Comparison of ENCODE assay signal across 21 mouse cellular contexts in the genomic region with DNA sequence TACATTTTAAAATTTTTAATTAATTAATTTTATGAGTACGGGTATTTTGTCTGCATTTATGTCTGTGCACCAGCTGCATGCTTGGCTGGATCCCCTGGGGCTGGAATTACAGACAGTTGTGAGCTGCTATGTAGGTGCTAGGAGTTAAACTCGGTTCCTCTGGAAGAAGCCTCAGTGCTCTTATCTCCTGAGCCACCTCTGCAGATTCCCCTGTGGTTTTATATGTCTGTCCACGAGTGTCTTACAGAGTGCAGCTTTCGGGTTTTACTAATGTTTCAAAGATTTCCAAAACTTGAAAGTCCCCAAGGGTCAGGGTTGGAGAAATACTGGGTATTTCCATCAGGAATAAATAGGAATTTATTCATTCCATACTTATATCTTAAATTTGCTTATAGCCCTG. TPM values are rescaled to one million over a fixed set of nuclear protein-coding genes. Genes with fewer than 3 reads are reported as not detected.
DNase-seq lines count a peak whose midpoint lies in the region; ATAC-seq and TF ChIP-seq lines count a peak whose summit lies in the region.
"Had no signal": no experiment of that assay in that cellular context is flagged by ENCODE, and none has a peak within 500 bp of the region (broad histone marks: within the 10 kb centered on the region; RNA-seq: fewer than 3 reads in every experiment).

No protein-coding gene starts in this region.

- H3K27ac ChIP-seq in forebrain, embryonic 16.5 days (ENCODE audit: low read length), result no peak overlapping the region
- H3K27ac ChIP-seq: embryonic facial prominence, embryonic 10.5 days; embryonic facial prominence, embryonic 12.5 days; forebrain, embryonic 13.5 days; forebrain, embryonic 15.5 days had no signal

- H3K4me3 ChIP-seq in G1E (ENCODE audit: low read depth, low read length), result no peak overlapping the region
- H3K4me3 ChIP-seq in forebrain, embryonic 16.5 days (replicated peaks; ENCODE audit: low read length), result no peak overlapping the region
- H3K4me3 ChIP-seq: embryonic facial prominence, embryonic 10.5 days; embryonic facial prominence, embryonic 12.5 days; forebrain, embryonic 13.5 days; forebrain, embryonic 15.5 days had no signal

- 85% methylated on average over 4 of the region's 4 CpGs for WGBS in forebrain, embryonic 16.5 days

- peaks cover 19% of the 10 kb centered on the region for H3K9me3 ChIP-seq in G1E (replicated peaks)
- H3K9me3 ChIP-seq in forebrain, embryonic 16.5 days (ENCODE audit: control insufficient read depth, low read length), result no peaks in the 10 kb centered on the region
- H3K9me3 ChIP-seq: embryonic facial prominence, embryonic 10.5 days; embryonic facial prominence, embryonic 12.5 days; forebrain, embryonic 13.5 days; forebrain, embryonic 15.5 days had no signal

- H3K4me1 ChIP-seq in G1E (ENCODE audit: insufficient read depth, low read depth, low read length), result no peaks in the 10 kb centered on the region
- no peaks in the 10 kb centered on the region for H3K4me1 ChIP-seq in forebrain, embryonic 16.5 days (replicated peaks; ENCODE audit: control insufficient read depth, insufficient read depth, low read length)
- H3K4me1 ChIP-seq: embryonic facial prominence, embryonic 12.5 days; forebrain, embryonic 13.5 days; forebrain, embryonic 15.5 days had no signal

- no peak overlapping the region for H3K9ac ChIP-seq in forebrain, embryonic 16.5 days (replicated peaks; ENCODE audit: low read depth, low read length)
- H3K9ac ChIP-seq: embryonic facial prominence, embryonic 12.5 days; forebrain, embryonic 13.5 days; forebrain, embryonic 15.5 days had no signal

- H3K36me3 ChIP-seq in G1E (replicated peaks), result no peaks in the 10 kb centered on the region
- H3K36me3 ChIP-seq in forebrain, embryonic 16.5 days (ENCODE audit: control insufficient read depth, insufficient read depth), result no peaks in the 10 kb centered on the region
- H3K36me3 ChIP-seq: embryonic facial prominence, embryonic 10.5 days; embryonic facial prominence, embryonic 12.5 days; forebrain, embryonic 15.5 days had no signal

- H3K27me3 ChIP-seq in G1E (ENCODE audit: insufficient read depth, low read length), result peaks cover 2% of the 10 kb centered on the region; the same call in 1 of the 2 replicates
- H3K27me3 ChIP-seq in forebrain, embryonic 16.5 days (replicated peaks; ENCODE audit: control insufficient read depth, insufficient read depth, low read length), result no peaks in the 10 kb centered on the region
- H3K27me3 ChIP-seq: CH12.LX; embryonic facial prominence, embryonic 12.5 days; forebrain, embryonic 13.5 days; forebrain, embryonic 15.5 days had no signal

- peak; percentile 43; the same call in 1 of the 2 replicates for ATAC-seq in G1E (ENCODE audit: extremely low read depth, insufficient number of reproducible peaks, low FRiP score, poor library complexity, severe bottlenecking)
- no peak for ATAC-seq in forebrain, embryonic 16.5 days
- no peak for ATAC-seq in cerebellum, adult (ENCODE audit: insufficient number of reproducible peaks, low FRiP score, low TSS enrichment)
- ATAC-seq: CD4-positive, CD25-positive, alpha-beta regulatory T cell, adult 4 months; forebrain, embryonic 13.5 days; forebrain, embryonic 15.5 days had no signal

- TF ChIP-seq CTCF in G1E (IDR thresholded peaks at IDR 0.05; ENCODE audit: low read depth, low read length), result no peak

- DNase-seq in 416B (ENCODE audit: low read depth) (peak; percentile 44), G1E (ENCODE audit: low spot score) (no peak), MEL-GATA-1-ER (ENCODE audit: extremely low read depth, low read depth) (peak; percentile 70)
- no peak for DNase-seq in right cerebral cortex, postnatal 25 days
- DNase-seq: adrenal gland, adult 2 months; adrenal gland, postnatal 10 days; adrenal gland, postnatal 25 days; B cell, adult 2 months; cerebellum, adult 11-12 months; cerebellum, adult 2 months; cerebellum, adult 9-10 months; cerebellum, postnatal 10 days; cerebellum, postnatal 25 days had no signal

- H3K4me2 ChIP-seq in forebrain, embryonic 16.5 days (ENCODE audit: low read length), result no peak overlapping the region
- H3K4me2 ChIP-seq: embryonic facial prominence, embryonic 12.5 days; forebrain, embryonic 13.5 days; forebrain, embryonic 15.5 days had no signal

RNA-seq across cellular contexts. Expression of a gene that starts 40.6 kb away (rescaled TPM):
- total RNA-seq in G1E (2014; fragmentation: Nextera tagmentation) (139 and 146 TPM in 2 replicates), G1E (2017) (82.9 and 104 TPM in 2 replicates)
- polyA plus RNA-seq in G1E (2012), result 23.6 and 24.1 TPM in 2 replicates
- 161 and 200 TPM in 2 replicates for polyA plus RNA-seq in forebrain, embryonic 16.5 days (2015; fragmentation: Nextera tagmentation; extraction: Ambion mirVana)

Comparison
In these comparisons a context has a peak if more than half of its experiments do, and no peak if none do; other contexts are left out.
1. DNase-seq: peak in 416B (single experiment) and MEL-GATA-1-ER (single experiment); none in G1E (single experiment) and right cerebral cortex, postnatal 25 days (single experiment).